Mouse (Mus musculus): Measurements from ENCODE around the gene Phrf1. TPM values are rescaled to one million over a fixed set of nuclear protein-coding genes. Genes with fewer than 3 reads are reported as not detected.
A peak's percentile ranks its signal among the peaks of the same experiment; 100 is the strongest.

The Phrf1 gene
- total RNA-seq (2017) = 51.4 to 90.4 TPM (median 72.9 TPM) in 3 replicates

- peak; percentile 96 for ATAC-seq (replicated peaks; ENCODE audit: insufficient number of reproducible peaks, low FRiP score, low TSS enrichment, poor library complexity, severe bottlenecking)
These were observed at the start of gene Phrf1 for GRCm38 (mm10) chr7:141228279-141229067. Gene Phrf1 (plus strand): TSS chr7:141228784.

- ATAC-seq (replicated peaks; ENCODE audit: insufficient number of reproducible peaks, low FRiP score, low TSS enrichment, poor library complexity, severe bottlenecking) = no peak
These were observed 40.4 kb upstream of the Phrf1 start for GRCm38 (mm10) chr7:141188194-141188593.

GRCm38 (mm10) chr7:141188733-141189132, 39.9 kb upstream of the Phrf1 start:
- no peak for ATAC-seq (replicated peaks; ENCODE audit: insufficient number of reproducible peaks, low FRiP score, low TSS enrichment, poor library complexity, severe bottlenecking)

- ATAC-seq (replicated peaks; ENCODE audit: insufficient number of reproducible peaks, low FRiP score, low TSS enrichment, poor library complexity, severe bottlenecking) = no peak
These were observed 38.4 kb upstream of the Phrf1 start for GRCm38 (mm10) chr7:141190220-141190619.

- no peak for ATAC-seq (replicated peaks; ENCODE audit: insufficient number of reproducible peaks, low FRiP score, low TSS enrichment, poor library complexity, severe bottlenecking)
These were observed 37.5 kb upstream of the Phrf1 start for GRCm38 (mm10) chr7:141191036-141191435.

- no peak for ATAC-seq (replicated peaks; ENCODE audit: insufficient number of reproducible peaks, low FRiP score, low TSS enrichment, poor library complexity, severe bottlenecking)
These were observed 36.5 kb upstream of the Phrf1 start for GRCm38 (mm10) chr7:141191796-141192685.

- no peak for ATAC-seq (replicated peaks; ENCODE audit: insufficient number of reproducible peaks, low FRiP score, low TSS enrichment, poor library complexity, severe bottlenecking)
These were observed 35.7 kb upstream of the Phrf1 start for GRCm38 (mm10) chr7:141192776-141193347.

- ATAC-seq (replicated peaks; ENCODE audit: insufficient number of reproducible peaks, low FRiP score, low TSS enrichment, poor library complexity, severe bottlenecking) = no peak
These were observed 35.2 kb upstream of the Phrf1 start for GRCm38 (mm10) chr7:141193348-141193856.

GRCm38 (mm10) chr7:141193948-141194347, 34.6 kb upstream of the Phrf1 start, which contains the start of the genes Hras and Lrrc56:
Gene Hras (minus strand): TSS chr7:141194005.
Gene Lrrc56 (plus strand): TSS chr7:141194157.
- ATAC-seq (replicated peaks; ENCODE audit: insufficient number of reproducible peaks, low FRiP score, low TSS enrichment, poor library complexity, severe bottlenecking) = peak; percentile 87

GRCm38 (mm10) chr7:141194409-141194808, 34.2 kb upstream of the Phrf1 start:
- ATAC-seq (replicated peaks; ENCODE audit: insufficient number of reproducible peaks, low FRiP score, low TSS enrichment, poor library complexity, severe bottlenecking) = no peak

GRCm38 (mm10) chr7:141194830-141195229, 33.8 kb upstream of the Phrf1 start:
- peak; percentile 47 for ATAC-seq (replicated peaks; ENCODE audit: insufficient number of reproducible peaks, low FRiP score, low TSS enrichment, poor library complexity, severe bottlenecking)

GRCm38 (mm10) chr7:141195754-141196153, 32.8 kb upstream of the Phrf1 start:
- ATAC-seq (replicated peaks; ENCODE audit: insufficient number of reproducible peaks, low FRiP score, low TSS enrichment, poor library complexity, severe bottlenecking) = no peak

GRCm38 (mm10) chr7:141196619-141197282, 31.8 kb upstream of the Phrf1 start:
- ATAC-seq (replicated peaks; ENCODE audit: insufficient number of reproducible peaks, low FRiP score, low TSS enrichment, poor library complexity, severe bottlenecking) = no peak

- no peak for ATAC-seq (replicated peaks; ENCODE audit: insufficient number of reproducible peaks, low FRiP score, low TSS enrichment, poor library complexity, severe bottlenecking)
These were observed 30.5 kb upstream of the Phrf1 start for GRCm38 (mm10) chr7:141198121-141198520.

GRCm38 (mm10) chr7:141204546-141204945, 24.0 kb upstream of the Phrf1 start:
- ATAC-seq (replicated peaks; ENCODE audit: insufficient number of reproducible peaks, low FRiP score, low TSS enrichment, poor library complexity, severe bottlenecking) = no peak

GRCm38 (mm10) chr7:141205504-141205903, 23.1 kb upstream of the Phrf1 start:
- no peak for ATAC-seq (replicated peaks; ENCODE audit: insufficient number of reproducible peaks, low FRiP score, low TSS enrichment, poor library complexity, severe bottlenecking)

GRCm38 (mm10) chr7:141206182-141206937, 22.2 kb upstream of the Phrf1 start:
- ATAC-seq (replicated peaks; ENCODE audit: insufficient number of reproducible peaks, low FRiP score, low TSS enrichment, poor library complexity, severe bottlenecking) = no peak

GRCm38 (mm10) chr7:141209526-141209925, 19.1 kb upstream of the Phrf1 start:
- ATAC-seq (replicated peaks; ENCODE audit: insufficient number of reproducible peaks, low FRiP score, low TSS enrichment, poor library complexity, severe bottlenecking) = no peak

Measured in monocyte, adult 5-6 weeks (primary cell).